Mouse (Mus musculus): Measurements from ENCODE around the gene Tfpt.
A peak's percentile ranks its signal among the peaks of the same experiment; 100 is the strongest.

GRCm38 (mm10) chr7:3606798-3607197, 22.9 kb downstream of the Tfpt start:
- TF ChIP-seq CTCF (IDR thresholded peaks at IDR 0.05; ENCODE audit: low read depth) (peak; percentile 75), EP300 (IDR thresholded peaks at IDR 0.05; ENCODE audit: low read depth) (no peak)
